Mouse (Mus musculus) midbrain, postnatal 0 days (tissue): ENCODE measurements at regions not wholly inside any gene's neighbourhood (a gene's known extent, or its start where the extent isn't known, plus 50 kb on each side); places are given as distances from the start of the nearest gene placed in this dataset.
"Not testable (repeated sequence)": the region's sequence is repeated elsewhere in the genome, so short reads cannot be mapped to it uniquely, and the experiment has no call there.

Source experiments
- ATAC-seq: fragments of 200-750 bp; cut with Nextera tagmentation; 2 replicates; pipeline ENCODE4 v1.8.0; 2017; ENCODE audit warnings: moderate number of reproducible peaks, mild to moderate bottlenecking, moderate TSS enrichment, moderate library complexity; ENCODE audit not compliant: low FRiP score
- DNase-seq: peaks from one replicate; pipeline ENCODE4 v3.0.0-alpha.2; 2015; ENCODE audit warnings: low spot score
- H3K27ac ChIP-seq: fragments of 300-500 bp; sonication (generic); 2 replicates; pipeline ENCODE4 v1.5.1; 2014; ENCODE audit warnings: low read depth, mild to moderate bottlenecking, low read length, mixed read lengths
- H3K27me3 ChIP-seq: fragments of 300-500 bp; sonication (generic); 2 replicates; pipeline ENCODE4 v1.6.1; 2014; ENCODE audit warnings: low read length, control low read depth, mixed read lengths; ENCODE audit not compliant: insufficient read depth
- H3K36me3 ChIP-seq: fragments of 300-500 bp; sonication (generic); 2 replicates; pipeline ENCODE4 v1.6.1; 2014; ENCODE audit warnings: low read length, control low read depth, mixed read lengths; ENCODE audit not compliant: insufficient read depth
- H3K4me1 ChIP-seq: fragments of 300-500 bp; sonication (generic); 2 replicates; pipeline ENCODE4 v1.6.1; 2014; ENCODE audit warnings: mild to moderate bottlenecking, control low read depth, antibody characterized with exemption, low read length, mixed read lengths; ENCODE audit not compliant: insufficient read depth
- H3K4me2 ChIP-seq: fragments of 300-500 bp; sonication (generic); 2 replicates; pipeline ENCODE4 v1.6.1; 2014; ENCODE audit warnings: low read depth, mild to moderate bottlenecking, low read length, mixed read lengths; ENCODE audit not compliant: poor library complexity, severe bottlenecking
- H3K4me3 ChIP-seq: fragments of 300-500 bp; sonication (generic); 2 replicates; pipeline ENCODE4 v1.5.1; 2014; ENCODE audit warnings: low read depth, mild to moderate bottlenecking, low read length, moderate library complexity
- H3K9ac ChIP-seq: fragments of 300-500 bp; sonication (generic); replicated peaks from 2 replicates; pipeline ENCODE4 v1.6.1; 2014; ENCODE audit warnings: mild to moderate bottlenecking, low read length, moderate library complexity, mixed read lengths; ENCODE audit not compliant: poor library complexity, severe bottlenecking
- H3K9me3 ChIP-seq: fragments of 300-500 bp; sonication (generic); 2 replicates; pipeline ENCODE4 v1.6.1; 2016; ENCODE audit warnings: low read length, control low read depth
- CTCF ChIP-seq: IDR thresholded peaks from 2 replicates; pipeline ENCODE4 v1.5.1; 2016; ENCODE audit warnings: antibody characterized with exemption, mild to moderate bottlenecking
- WGBS: fragments of 180-500 bp; shearing (Covaris S2); extraction: QIAGEN DNeasy Blood & Tissue Kit; methylation state at CpG from one replicate; pipeline ENCODE4 v1.1.7; 2014; 5-methylcytosine and 5-hydroxymethylcytosine counted together

GRCm38 (mm10) chr17:13488608-13489324, 134.4 kb downstream of the Tcp10c start:
- no peak overlapping the region for H3K4me3 ChIP-seq
- WGBS = 85% methylated on average over 9 of the region's 9 CpGs
- no peak for TF ChIP-seq CTCF
- no peaks in the 10 kb centered on the region for H3K9me3 ChIP-seq
- ATAC-seq = no peak
- H3K9ac ChIP-seq = no peak overlapping the region
- DNase-seq = no peak
- no peak overlapping the region for H3K4me2 ChIP-seq
- no peaks in the 10 kb centered on the region for H3K36me3 ChIP-seq
- H3K27me3 ChIP-seq = no peaks in the 10 kb centered on the region
- no peaks in the 10 kb centered on the region for H3K4me1 ChIP-seq
- no peak overlapping the region for H3K27ac ChIP-seq

- H3K36me3 ChIP-seq, ATAC-seq, H3K27ac ChIP-seq, H3K27me3 ChIP-seq, H3K4me2 ChIP-seq, H3K9ac ChIP-seq, H3K4me1 ChIP-seq, H3K4me3 ChIP-seq, DNase-seq, H3K9me3 ChIP-seq: not testable (repeated sequence)
- WGBS = 100% methylated on average over 1 of the region's 1 CpGs
Observed at GRCm38 (mm10) chr17:13492239-13492638, 137.9 kb downstream of the Tcp10c start.

- not testable (repeated sequence) for ATAC-seq, H3K36me3 ChIP-seq, H3K9ac ChIP-seq, H3K4me3 ChIP-seq, H3K9me3 ChIP-seq, H3K4me1 ChIP-seq, H3K27me3 ChIP-seq, H3K27ac ChIP-seq, DNase-seq, H3K4me2 ChIP-seq
- WGBS = 36% methylated on average over 3 of the region's 7 CpGs
Observed at GRCm38 (mm10) chr17:13492649-13493277, 138.4 kb downstream of the Tcp10c start.

- not testable (repeated sequence) for H3K4me2 ChIP-seq, H3K27ac ChIP-seq, H3K4me1 ChIP-seq, H3K36me3 ChIP-seq, DNase-seq, H3K27me3 ChIP-seq, H3K4me3 ChIP-seq, H3K9ac ChIP-seq, H3K9me3 ChIP-seq
- 83% methylated on average over 3 of the region's 3 CpGs for WGBS
- ATAC-seq = peak; percentile 52; the same call in 1 of the 2 replicates
Observed at GRCm38 (mm10) chr17:13493866-13494265, 139.5 kb downstream of the Tcp10c start.

GRCm38 (mm10) chr17:13494475-13494874, 140.1 kb downstream of the Tcp10c start:
- no CpG with 5 or more reads among the region's 1 CpGs for WGBS
- not testable (repeated sequence) for H3K4me3 ChIP-seq, ATAC-seq, H3K4me2 ChIP-seq, H3K36me3 ChIP-seq, H3K9me3 ChIP-seq, DNase-seq, H3K27me3 ChIP-seq, H3K4me1 ChIP-seq, H3K27ac ChIP-seq, H3K9ac ChIP-seq

GRCm38 (mm10) chr17:13504365-13504764, 150.0 kb downstream of the Tcp10c start:
- H3K4me2 ChIP-seq, H3K9ac ChIP-seq, DNase-seq, H3K4me1 ChIP-seq, H3K4me3 ChIP-seq, ATAC-seq, H3K36me3 ChIP-seq, H3K9me3 ChIP-seq, H3K27me3 ChIP-seq, H3K27ac ChIP-seq: not testable (repeated sequence)
- 28% methylated on average over 1 of the region's 1 CpGs for WGBS

- H3K4me3 ChIP-seq, H3K36me3 ChIP-seq, H3K9ac ChIP-seq, H3K9me3 ChIP-seq, H3K4me2 ChIP-seq, H3K27ac ChIP-seq, H3K27me3 ChIP-seq, H3K4me1 ChIP-seq: not testable (repeated sequence)
- DNase-seq (peak; percentile 91), ATAC-seq (peak; percentile 73)
- WGBS = 29% methylated on average over 7 of the region's 9 CpGs
Observed at GRCm38 (mm10) chr17:13504827-13505268, 150.5 kb downstream of the Tcp10c start.

GRCm38 (mm10) chr17:13507397-13508063, 153.2 kb downstream of the Tcp10c start:
- not testable (repeated sequence) for ATAC-seq, H3K4me3 ChIP-seq, H3K4me1 ChIP-seq, DNase-seq, H3K4me2 ChIP-seq, H3K9ac ChIP-seq, H3K27ac ChIP-seq, H3K36me3 ChIP-seq, H3K9me3 ChIP-seq, H3K27me3 ChIP-seq
- 46% methylated on average over 2 of the region's 3 CpGs for WGBS
